Mouse (Mus musculus) cerebellum, adult 9-10 months (tissue): ENCODE results near the gene Sh2d5.
A peak's percentile ranks its signal among the peaks of the same experiment; 100 is the strongest.

ENCODE experiments used
- DNase-seq: peaks from one replicate; pipeline ENCODE4 v3.0.0; 2022

Gene Sh2d5

DNA sequence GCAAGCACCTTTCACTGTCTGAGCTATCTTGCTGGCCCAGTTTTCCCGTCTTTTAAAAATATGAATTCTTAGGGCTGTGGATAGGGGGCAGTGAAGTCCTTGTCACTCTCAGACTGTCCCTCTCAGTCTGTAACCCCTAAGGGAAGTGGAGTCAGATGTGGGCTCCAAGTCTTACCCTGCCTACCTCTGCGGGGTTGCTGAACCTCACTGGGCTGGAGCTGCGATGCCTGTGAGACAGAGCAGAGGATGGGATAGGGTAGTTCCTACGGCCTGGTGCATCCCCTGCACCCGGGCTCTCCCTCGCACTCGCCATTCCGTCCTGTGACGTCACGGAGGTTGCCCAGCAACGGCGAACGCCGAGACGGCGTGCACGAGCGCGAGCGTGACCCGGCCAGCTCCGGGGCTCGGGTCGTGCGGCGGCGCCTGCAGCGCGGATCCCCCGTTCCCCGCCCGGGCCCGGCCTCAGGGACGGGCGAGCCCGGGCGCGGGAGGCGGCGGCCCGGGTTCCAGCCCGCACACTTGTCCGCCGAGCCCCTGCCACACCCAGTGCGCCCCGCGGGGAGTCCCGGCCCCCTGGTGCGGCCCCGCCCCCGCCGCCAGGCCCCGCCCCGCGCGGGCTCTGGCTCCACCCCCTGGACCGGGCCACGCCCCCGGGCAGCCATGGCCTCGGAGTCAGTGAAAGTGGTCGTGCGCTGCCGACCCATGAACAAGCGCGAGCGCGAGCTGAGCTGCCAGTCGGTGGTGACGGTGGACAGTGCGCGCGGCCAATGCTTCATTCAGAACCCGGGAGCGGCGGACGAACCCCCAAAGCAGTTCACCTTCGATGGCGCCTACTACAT is 11.9 kb downstream of the Sh2d5 start:
- peak; percentile 79 for DNase-seq

DNA sequence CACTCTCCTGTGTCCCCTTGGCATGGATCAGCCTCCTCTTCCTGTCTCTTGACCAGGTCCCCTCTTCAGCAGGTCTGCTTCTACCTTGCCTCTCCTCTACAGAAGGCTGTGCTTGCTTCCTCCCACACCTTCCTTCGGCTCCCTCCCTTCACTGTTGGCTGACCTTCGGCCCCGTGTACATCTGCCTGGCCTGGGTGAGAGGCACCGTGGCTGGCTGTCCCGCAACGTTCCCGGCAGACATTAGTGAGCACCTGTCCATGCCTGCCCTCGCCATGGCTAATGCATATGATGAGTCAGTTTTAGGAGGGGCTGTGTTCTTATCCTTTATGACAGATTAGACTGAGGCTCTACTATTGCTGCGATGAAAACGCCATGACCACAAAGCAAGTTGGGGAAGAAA is 17.7 kb downstream of the Sh2d5 start:
- no peak for DNase-seq

DNA sequence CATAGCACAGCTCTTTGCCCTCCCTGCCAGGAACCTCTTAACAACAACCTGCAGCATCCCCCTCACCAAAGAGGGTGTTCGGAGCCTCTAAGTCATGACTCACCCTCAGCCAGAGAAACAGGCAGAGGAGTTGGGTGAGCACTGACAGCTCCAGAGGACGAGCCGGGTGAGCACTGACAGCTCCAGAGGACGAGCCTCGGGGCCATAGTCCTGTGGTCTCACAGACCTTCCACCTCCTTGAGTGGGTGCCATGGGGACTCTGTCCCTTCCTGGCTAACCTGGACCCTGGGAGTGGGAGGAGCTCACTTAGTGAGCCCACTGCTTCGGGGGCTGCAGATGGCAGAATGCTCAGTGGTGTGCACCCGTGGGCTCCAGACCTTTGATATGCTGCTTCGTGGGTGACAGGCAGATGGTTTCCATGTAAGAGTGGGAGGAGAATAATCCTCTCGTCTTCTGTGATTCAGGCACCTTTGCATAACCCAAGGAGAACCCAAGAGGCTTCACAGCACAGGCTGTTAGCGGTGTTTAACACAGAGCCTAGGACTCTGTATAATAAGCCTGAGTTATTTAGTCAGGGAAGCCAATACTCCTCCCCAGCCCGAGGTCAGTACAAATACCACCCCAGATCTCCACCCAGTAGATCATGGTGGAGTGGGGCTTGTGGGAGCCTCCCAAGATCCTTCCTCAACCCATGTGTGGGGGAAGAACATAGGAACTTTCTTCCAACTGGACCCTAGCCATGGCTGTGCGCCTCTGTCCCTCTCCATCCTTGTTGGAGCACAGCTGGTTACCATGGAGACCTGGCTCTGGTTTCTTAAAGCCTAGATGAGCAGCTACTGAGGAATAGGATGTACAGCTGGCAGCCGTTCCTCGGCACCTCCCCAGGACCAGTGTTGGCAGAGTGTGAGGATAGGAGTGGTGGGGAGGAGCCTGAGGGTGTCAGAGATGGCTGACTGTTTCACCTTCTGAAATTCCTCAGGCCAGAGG is 22.1 kb downstream of the Sh2d5 start:
- DNase-seq: no peak

DNA sequence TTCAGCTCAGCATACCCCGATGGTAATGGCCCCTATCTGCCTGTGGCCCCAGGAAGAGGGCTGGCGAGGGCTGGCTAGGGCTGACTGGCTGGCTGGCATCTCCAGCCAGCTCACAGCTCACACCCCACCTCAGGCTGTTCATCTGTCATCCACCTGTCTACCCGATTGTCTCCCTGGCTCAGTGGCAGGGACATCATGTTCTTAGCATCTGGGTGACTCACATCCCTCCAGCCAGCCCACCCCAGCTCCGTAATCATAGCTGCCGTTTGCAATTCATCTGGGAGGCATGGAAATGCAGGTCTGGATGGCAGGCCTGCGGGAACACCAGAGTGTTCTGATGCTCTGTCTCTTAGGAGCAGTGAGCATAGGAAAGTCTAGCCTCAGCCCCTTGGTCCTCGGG is 28.1 kb downstream of the Sh2d5 start:
- no peak for DNase-seq

DNA sequence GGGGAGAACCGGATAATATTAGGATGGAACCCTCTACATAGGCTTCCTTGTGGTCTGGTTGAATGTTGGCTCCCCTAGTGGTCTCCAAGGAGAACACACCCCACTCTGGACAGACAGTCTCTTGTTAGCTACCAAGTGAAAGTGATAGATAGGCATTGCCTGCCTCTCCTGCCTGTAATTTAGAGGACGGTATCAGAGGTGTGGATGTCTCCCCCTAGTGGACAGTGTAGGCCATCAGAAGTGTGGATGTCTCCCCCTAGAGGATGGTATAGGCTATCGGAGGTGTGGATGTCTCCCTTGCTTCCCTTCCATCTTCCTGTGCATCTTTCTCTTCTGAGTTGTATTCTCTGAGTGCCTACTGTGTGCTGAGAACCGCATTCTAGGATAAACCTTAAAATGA is 32.6 kb downstream of the Sh2d5 start:
- DNase-seq: peak; percentile 77

DNA sequence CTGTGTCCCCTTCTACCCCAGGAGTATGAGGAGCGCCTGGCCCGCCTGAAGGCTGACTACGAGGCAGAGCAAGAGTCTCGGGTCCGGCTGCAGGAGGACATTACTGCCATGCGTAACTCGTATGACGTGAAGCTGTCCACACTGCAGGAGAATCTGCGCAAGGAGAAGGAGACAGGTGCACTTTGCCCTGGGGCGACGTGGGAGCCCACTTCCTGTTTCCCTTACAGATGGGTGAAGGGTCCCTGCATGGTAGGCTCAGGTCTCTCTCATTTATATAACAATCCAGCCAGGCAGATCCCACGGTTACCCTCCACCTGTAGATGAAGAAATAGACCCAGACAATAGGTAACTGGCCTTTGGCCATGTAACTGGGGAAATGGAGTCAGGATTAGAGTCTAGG is 36.2 kb downstream of the Sh2d5 start:
- DNase-seq: no peak

DNA sequence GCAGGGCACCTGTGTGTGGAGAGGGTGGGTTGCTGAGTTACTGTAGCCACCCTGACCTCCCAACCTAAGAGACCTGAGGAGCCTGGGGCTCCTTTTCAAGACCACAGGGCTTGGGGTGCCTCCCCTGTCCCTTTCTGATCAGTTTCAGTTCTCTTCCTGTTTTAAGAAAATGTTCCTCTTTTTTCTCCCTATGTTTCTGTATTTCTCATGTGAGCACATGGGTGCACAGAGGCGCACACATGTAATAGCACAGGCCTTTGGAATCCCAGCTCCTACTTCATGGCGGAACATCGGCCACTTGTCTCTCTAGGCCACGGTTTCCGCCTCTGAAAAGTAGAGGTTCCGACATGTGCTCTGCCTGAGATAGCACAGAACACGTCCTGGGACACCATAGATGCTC is 38.5 kb downstream of the Sh2d5 start:
- no peak for DNase-seq

DNA sequence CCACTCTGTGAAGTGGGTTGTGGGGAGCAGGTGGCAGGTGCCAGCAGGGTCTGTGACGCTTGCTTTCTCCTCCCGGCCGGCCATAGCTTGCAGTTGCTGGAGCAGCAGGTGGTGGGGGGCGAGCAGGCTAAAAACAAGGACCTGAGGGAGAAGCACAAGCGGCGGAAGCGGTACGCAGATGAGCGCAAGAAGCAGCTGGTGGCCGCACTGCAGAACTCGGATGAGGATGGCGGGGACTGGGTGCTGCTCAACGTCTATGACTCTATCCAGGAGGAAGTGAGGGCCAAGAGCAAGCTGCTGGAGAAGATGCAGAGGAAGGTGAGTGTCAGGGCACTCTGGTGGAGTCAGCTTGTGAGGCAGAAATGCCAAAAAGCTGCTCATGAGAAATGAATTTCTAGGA is 41.8 kb downstream of the Sh2d5 start:
- DNase-seq: no peak

DNA sequence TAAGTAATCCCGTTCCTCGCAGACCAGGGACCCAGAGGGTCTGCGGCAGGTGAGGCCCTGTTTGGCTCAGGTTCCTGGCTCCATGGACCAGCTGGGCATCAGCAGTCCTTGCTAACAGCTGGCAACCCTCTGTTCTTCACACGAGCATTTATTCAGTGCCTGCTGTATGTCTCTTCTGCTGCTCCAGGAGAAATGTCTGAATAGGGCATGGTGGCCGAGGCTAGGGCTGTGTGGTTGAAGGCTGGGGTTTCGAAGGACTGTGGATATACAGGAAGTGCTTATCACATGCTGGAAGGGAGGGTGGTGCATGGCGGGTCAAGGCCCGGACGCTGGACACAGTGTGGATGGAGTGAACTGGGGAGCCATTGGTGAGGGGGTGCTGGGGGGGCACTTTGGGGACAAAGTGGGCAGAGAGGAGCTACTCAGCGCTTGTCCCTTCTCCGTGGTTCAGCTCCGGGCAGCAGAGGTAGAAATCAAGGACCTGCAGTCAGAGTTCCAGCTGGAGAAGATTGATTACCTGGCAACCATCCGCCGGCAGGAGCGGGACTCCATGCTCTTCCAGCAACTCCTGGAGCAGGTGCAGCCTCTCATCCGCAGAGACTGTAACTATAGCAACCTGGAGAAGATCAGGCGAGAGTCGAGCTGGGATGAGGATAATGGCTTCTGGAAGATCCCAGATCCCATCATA is 43.2 kb downstream of the Sh2d5 start:
- no peak for DNase-seq

DNA sequence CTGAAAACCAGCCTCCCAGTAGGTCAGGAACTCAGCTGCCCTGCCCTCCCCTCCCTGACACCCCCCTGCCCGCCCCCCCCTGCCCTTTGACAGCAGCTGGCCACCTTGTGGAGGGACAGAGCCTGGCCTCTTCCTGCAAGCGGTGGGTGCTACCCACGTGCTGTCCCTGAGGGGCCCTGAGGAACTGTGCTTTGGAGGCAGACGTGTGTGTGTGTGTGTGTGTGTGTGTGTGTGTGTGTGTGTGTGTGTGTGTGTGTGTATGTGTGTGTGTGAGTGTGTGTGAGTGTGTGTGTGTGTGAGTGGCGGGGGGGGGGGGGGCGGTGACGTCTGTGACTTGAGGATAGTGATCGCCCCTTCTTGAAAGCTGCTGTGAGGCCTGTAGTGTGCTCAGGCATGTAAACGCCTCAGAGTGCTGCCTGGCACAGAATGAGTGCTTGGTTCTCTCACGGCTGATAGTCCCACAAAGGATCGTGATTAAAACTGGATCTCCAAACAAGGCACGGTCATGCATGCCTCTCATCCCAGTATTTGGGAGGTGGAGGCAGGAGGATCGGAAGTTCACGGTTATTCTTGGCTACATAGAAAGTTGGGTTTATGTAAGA is 43.8 kb downstream of the Sh2d5 start:
- no peak for DNase-seq

DNA sequence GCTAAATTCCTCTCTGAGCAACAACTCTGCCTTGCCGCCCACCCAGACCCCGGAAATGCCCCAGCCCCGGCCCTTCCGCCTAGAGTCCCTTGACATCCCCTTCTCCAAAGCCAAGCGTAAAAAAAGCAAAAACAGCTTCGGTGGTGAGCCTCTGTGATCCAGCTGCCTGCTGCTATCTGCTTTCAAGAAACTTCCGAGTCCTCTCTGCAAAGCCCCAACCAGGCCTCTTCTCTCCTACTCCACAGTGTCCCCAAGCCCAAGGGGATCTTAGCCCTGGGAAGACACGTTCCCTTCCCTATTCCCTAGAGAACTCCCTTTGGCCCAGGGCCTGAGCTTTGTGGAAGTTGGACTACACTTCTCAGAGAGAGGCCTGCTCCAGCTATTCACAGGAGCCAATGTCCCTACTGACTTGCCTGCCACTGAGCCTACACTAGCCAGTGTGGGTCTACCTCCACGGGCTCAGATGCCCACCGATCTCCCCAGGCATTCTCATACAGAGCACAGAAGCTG is 51.1 kb downstream of the Sh2d5 start:
- peak; percentile 16 for DNase-seq

DNA sequence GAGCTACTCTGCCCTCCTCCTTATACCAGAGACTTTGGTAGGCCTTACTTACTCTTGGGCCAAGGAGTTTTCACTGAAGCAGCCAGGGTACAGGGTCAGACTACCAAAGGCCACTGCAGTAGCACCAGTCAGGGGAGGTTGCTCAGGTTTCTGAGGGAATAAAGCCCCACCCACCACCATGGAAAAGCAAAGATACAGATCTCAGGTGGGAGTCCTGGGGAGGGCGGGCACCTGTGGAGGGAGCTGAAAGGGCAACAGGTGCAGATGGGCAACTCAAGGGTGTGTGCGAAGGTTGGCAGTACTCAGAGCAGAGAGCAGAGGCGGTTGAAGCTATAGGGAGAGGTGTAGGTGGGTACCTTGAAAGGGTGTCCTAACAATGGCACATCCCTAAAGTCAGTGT is 52.8 kb downstream of the Sh2d5 start:
- DNase-seq: peak; percentile 19

DNA sequence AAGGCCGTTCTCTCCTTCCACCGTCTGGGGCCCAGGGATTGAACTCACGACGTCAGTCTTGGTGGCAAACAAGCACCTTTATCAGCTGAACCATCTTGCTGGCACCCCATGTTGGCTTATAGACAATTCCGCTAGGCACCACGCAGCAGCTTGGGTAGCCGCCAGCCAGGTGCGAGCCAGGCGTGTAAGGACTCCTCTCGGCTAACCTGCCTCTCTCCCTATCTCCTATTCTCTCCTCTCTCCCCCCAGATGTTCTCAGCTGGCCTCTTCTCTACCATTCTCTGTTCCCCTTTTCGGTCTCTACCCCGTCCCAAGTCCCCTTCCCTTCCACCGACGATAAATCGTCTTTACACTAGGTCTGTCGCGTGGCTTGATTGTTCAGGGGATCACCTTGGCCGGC is 53.5 kb downstream of the Sh2d5 start:
- DNase-seq: peak; percentile 47

DNA sequence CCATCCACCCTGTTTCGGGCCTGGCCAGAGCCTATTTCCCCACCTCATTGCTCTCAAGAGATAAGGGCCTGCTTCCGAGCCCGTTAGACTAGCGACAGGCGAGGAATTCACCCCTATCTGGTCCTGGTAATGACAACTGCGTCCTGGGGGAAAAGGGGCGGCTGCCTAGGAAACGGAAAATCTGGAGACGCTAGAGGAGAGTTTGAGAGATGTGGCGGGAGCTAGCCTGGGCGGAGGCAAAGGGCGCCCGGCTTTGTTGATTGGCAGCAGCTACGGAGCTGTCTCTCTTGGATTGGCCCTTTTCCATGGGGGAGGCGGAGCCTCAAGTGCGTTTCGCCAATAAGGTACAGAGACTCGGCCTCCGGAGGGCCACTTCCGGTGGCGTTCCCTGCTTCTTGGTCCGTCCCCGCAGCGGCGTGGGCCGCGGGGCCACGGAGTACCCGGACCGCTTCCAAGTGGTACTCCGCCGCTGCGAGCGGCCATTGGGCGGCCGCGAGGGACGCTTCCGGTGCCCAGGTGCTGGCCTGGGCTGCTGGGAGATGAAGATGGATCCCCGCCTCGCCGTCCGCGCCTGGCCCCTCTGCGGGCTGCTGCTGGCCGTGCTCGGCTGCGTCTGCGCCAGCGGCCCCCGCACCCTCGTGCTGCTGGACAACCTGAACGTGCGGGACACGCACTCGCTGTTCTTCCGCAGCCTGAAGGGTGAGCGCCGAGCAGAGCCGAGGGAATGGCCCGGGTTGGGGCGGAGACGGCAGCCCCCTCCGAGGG is 54.3 kb downstream of the Sh2d5 start, which contains the start of gene Ddost:
TSS of gene Ddost (plus strand) at position 391 of the 765 bp plus-strand sequence.
- peak; percentile 100 for DNase-seq

DNA sequence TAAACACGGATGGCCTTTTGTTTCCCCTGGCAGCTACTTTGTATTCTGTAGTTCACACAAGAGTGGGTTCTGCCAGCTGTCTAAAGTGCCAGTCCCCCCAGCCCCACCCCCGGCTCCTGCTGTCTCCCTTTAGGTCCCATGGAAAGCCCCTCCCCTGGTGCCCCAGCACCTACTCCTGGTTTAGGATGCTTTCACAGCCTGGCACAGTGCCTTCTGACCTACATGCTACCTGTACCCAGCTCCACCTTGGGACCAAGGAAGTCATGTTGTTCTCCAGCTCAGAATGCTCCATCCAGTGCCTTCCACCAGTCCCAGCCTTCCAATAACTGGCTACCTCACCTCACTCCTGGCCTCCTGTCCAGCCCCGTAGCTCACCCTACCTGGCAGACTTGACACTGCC is 56.8 kb downstream of the Sh2d5 start:
- peak; percentile 26 for DNase-seq

DNA sequence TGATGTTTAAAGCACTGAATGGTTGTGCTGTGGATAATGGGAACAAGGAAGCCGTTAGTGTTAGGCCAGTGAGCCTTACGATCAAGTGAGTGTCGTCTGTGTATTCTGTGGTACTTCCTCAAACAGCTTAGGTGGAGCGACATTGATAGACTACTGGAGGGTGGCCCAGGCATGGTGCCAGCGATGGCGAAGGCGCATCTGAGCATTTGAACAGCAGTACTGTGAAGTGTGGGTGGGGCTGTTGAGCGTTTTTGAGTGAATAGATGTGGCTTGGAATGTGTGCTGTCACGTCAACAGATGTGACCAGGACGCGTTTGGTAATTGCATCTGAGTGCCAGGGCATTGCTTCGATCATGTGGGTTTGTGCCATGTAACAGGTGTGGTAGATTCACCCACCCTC is 57.5 kb downstream of the Sh2d5 start:
- DNase-seq: peak; percentile 30

DNA sequence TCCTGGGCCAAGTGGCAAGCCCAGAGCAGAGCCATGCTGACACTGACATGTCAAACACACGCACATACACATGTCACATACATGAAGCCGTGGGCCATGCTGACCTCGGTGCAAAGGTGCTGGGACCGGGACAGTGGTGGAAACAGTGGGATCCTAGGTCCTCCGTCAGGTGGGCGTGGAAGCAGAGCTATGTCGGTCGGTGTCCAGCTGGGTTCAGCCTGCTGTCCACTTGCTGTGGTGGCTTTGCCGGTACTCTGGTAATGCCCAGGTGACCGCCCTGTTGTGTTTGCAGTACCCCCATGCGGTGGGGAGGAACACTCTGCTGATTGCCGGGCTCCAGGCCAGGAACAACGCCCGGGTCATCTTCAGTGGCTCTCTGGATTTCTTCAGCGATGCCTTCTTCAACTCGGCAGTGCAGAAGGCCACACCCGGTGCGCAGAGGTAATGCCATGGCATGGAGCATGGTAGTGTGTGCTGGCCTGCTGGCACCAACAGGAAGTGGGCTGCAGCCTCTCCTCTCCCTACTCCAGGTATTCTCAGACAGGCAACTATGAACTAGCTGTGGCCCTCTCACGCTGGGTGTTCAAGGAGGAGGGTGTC is 60.2 kb downstream of the Sh2d5 start:
- DNase-seq: peak; percentile 20
